Mouse (Mus musculus) CH12.LX (cell line): ENCODE data around the gene Tmc8. TPM values are rescaled to one million over a fixed set of nuclear protein-coding genes. Genes with fewer than 3 reads are reported as not detected.

ENCODE experiments used
- DNase-seq: peaks from one replicate; pipeline ENCODE4 v3.0.0-alpha.2; 2013; ENCODE audit errors: extremely low read depth
- H3K27ac ChIP-seq: 2 replicates; pipeline ENCODE4 v1.5.1; 2012; ENCODE audit warnings: low read depth, mild to moderate bottlenecking, control low read depth, moderate library complexity; ENCODE audit not compliant: insufficient read depth
- H3K27me3 ChIP-seq: replicated peaks from 2 replicates; pipeline ENCODE3; 2012; ENCODE audit warnings: inconsistent platforms
- H3K36me3 ChIP-seq, 2 experiments: replicated peaks in 1 of 2; 2 replicates each; pipeline versions ENCODE3 to v1.6.1; 2012; ENCODE audit warnings: inconsistent platforms in 1 of 2, low read length in 1 of 2, mild to moderate bottlenecking in 1 of 2, mixed read lengths in 1 of 2, moderate library complexity in 1 of 2; ENCODE audit not compliant: control insufficient read depth in 1 of 2, insufficient read depth in 1 of 2
- H3K4me1 ChIP-seq, 2 experiments: 2 replicates each; pipeline ENCODE4 v1.6.1; 2012; ENCODE audit warnings: inconsistent platforms in 1 of 2, moderate library complexity in 1 of 2; ENCODE audit not compliant: insufficient read depth in 2 of 2, control insufficient read depth in 1 of 2
- H3K4me2 ChIP-seq: 2 replicates; pipeline ENCODE4 v1.6.1; 2012; ENCODE audit warnings: low read depth, mild to moderate bottlenecking, control low read depth; ENCODE audit not compliant: poor library complexity, insufficient read depth, severe bottlenecking
- H3K4me3 ChIP-seq, 3 experiments: fragments of 150-350 bp in 1 of 3; sonication (generic) in 1 of 3; replicated peaks in 1 of 3; 2 replicates each; pipeline versions ENCODE3 to v1.5.1; 2011 to 2012; ENCODE audit warnings: low read depth in 2 of 3, low read length in 2 of 3, mild to moderate bottlenecking in 2 of 3, moderate library complexity in 2 of 3, control low read depth in 1 of 3, improper control_type of control experiment in 1 of 3, inconsistent platforms in 1 of 3, mixed read lengths in 1 of 3; ENCODE audit not compliant: poor library complexity in 1 of 3
- H3K79me2 ChIP-seq: replicated peaks from 2 replicates; pipeline ENCODE4 v1.6.1; 2012; ENCODE audit warnings: mild to moderate bottlenecking, moderate library complexity; ENCODE audit not compliant: control insufficient read depth, poor library complexity, insufficient read depth, severe bottlenecking; ENCODE audit errors: extremely low read depth
- H3K9ac ChIP-seq: 2 replicates; pipeline ENCODE4 v1.6.1; 2012; ENCODE audit warnings: low read depth, mild to moderate bottlenecking, control low read depth, moderate library complexity; ENCODE audit not compliant: insufficient read depth
- H3K9me3 ChIP-seq: replicated peaks from 2 replicates; pipeline ENCODE3; 2012; ENCODE audit warnings: low read length, inconsistent platforms, mixed read lengths
- BHLHE40 ChIP-seq: IDR thresholded peaks from 2 replicates; pipeline ENCODE4 v1.6.1; 2011; ENCODE audit warnings: mild to moderate bottlenecking, low read depth, low read length, improper control_type of control experiment
- CHD1 ChIP-seq: IDR thresholded peaks from 2 replicates; pipeline ENCODE4 v1.6.1; 2012; ENCODE audit warnings: low read depth, low read length, improper control_type of control experiment, inconsistent platforms
- CHD2 ChIP-seq: IDR thresholded peaks from 2 replicates; pipeline ENCODE4 v1.6.1; 2011; ENCODE audit warnings: low read length, improper control_type of control experiment
- CTCF ChIP-seq, 2 experiments: IDR thresholded peaks in 1 of 2; conservative IDR thresholded peaks in 1 of 2; 2 replicates each; pipeline ENCODE4 v1.5.1; 2011 to 2012; ENCODE audit warnings: low read depth in 2 of 2, low read length in 2 of 2, improper control_type of control experiment in 1 of 2, inconsistent platforms in 1 of 2, mild to moderate bottlenecking in 1 of 2, moderate library complexity in 1 of 2
- E2F4 ChIP-seq: IDR thresholded peaks from 2 replicates; pipeline ENCODE4 v1.6.1; 2011; ENCODE audit warnings: low read depth, low read length, improper control_type of control experiment; ENCODE audit not compliant: insufficient replicate concordance
- ELF1 ChIP-seq: IDR thresholded peaks from 2 replicates; pipeline ENCODE4 v1.6.1; 2014; ENCODE audit warnings: low read depth, mild to moderate bottlenecking, inconsistent platforms, low read length, improper control_type of control experiment
- EP300 ChIP-seq: IDR thresholded peaks from 2 replicates; pipeline ENCODE4 v1.6.1; 2011; ENCODE audit warnings: low read length, improper control_type of control experiment
- ETS1 ChIP-seq: conservative IDR thresholded peaks from 2 replicates; pipeline ENCODE4 v1.6.1; 2012; ENCODE audit warnings: low read depth, mild to moderate bottlenecking, inconsistent platforms, low read length, improper control_type of control experiment, moderate library complexity
- GABPA ChIP-seq: IDR thresholded peaks from 2 replicates; pipeline ENCODE4 v1.6.1; 2012; ENCODE audit warnings: low read depth, low read length, improper control_type of control experiment, inconsistent platforms; ENCODE audit not compliant: insufficient replicate concordance
- HCFC1 ChIP-seq: IDR thresholded peaks from 2 replicates; pipeline ENCODE4 v1.6.1; 2012; ENCODE audit warnings: low read depth, mild to moderate bottlenecking, inconsistent platforms, low read length, improper control_type of control experiment
- IRF4 ChIP-seq: IDR thresholded peaks from 2 replicates; pipeline ENCODE4 v1.6.1; 2014; ENCODE audit warnings: low read depth, mild to moderate bottlenecking, inconsistent platforms, low read length, improper control_type of control experiment
- JUN ChIP-seq: IDR thresholded peaks from 2 replicates; pipeline ENCODE4 v1.6.1; 2011; ENCODE audit warnings: low read depth, mild to moderate bottlenecking, low read length, improper control_type of control experiment, moderate library complexity; ENCODE audit not compliant: insufficient read depth
- JUND ChIP-seq: conservative IDR thresholded peaks from 2 replicates; pipeline ENCODE4 v1.6.1; 2011; ENCODE audit warnings: low read depth, low read length, improper control_type of control experiment
- KAT2A ChIP-seq: IDR thresholded peaks from 2 replicates; pipeline ENCODE4 v1.6.1; 2012; ENCODE audit warnings: low read length, improper control_type of control experiment, inconsistent platforms; ENCODE audit not compliant: insufficient replicate concordance
- MAFK ChIP-seq: IDR thresholded peaks from 2 replicates; pipeline ENCODE4 v1.6.1; 2011; ENCODE audit warnings: low read length, improper control_type of control experiment; ENCODE audit not compliant: insufficient replicate concordance
- MAX ChIP-seq: IDR thresholded peaks from 2 replicates; pipeline ENCODE4 v1.6.1; 2011; ENCODE audit warnings: low read length, improper control_type of control experiment
- MAZ ChIP-seq: IDR thresholded peaks from 2 replicates; pipeline ENCODE4 v1.6.1; 2012; ENCODE audit warnings: low read depth, mild to moderate bottlenecking, inconsistent platforms, low read length, improper control_type of control experiment, moderate library complexity
- MEF2A ChIP-seq: IDR thresholded peaks from 2 replicates; pipeline ENCODE4 v1.6.1; 2014; ENCODE audit warnings: low read depth, mild to moderate bottlenecking, inconsistent platforms, low read length, improper control_type of control experiment, borderline replicate concordance
- MXI1 ChIP-seq: IDR thresholded peaks from 2 replicates; pipeline ENCODE4 v1.6.1; 2011; ENCODE audit warnings: mild to moderate bottlenecking, low read depth, low read length, improper control_type of control experiment
- MYC ChIP-seq: IDR thresholded peaks from 2 replicates; pipeline ENCODE4 v1.6.1; 2011; ENCODE audit warnings: low read depth, mild to moderate bottlenecking, improper control_type of control experiment, low read length
- NELFE ChIP-seq: IDR thresholded peaks from 2 replicates; pipeline ENCODE4 v1.6.1; 2011; ENCODE audit warnings: low read depth, low read length, improper control_type of control experiment
- NRF1 ChIP-seq: IDR thresholded peaks from 2 replicates; pipeline ENCODE4 v1.6.1; 2014; ENCODE audit warnings: low read depth, mild to moderate bottlenecking, inconsistent platforms, low read length, improper control_type of control experiment, moderate library complexity
- PAX5 ChIP-seq: IDR thresholded peaks from 2 replicates; pipeline ENCODE4 v1.6.1; 2012; ENCODE audit warnings: low read length, inconsistent platforms, mixed read lengths
- POLR2A ChIP-seq: IDR thresholded peaks from 2 replicates; pipeline ENCODE4 v1.6.1; 2011; ENCODE audit warnings: low read depth, mild to moderate bottlenecking, improper control_type of control experiment, low read length
- POLR2AphosphoS2 ChIP-seq: IDR thresholded peaks from 2 replicates; pipeline ENCODE4 v1.6.1; 2011; ENCODE audit warnings: low read depth, low read length, improper control_type of control experiment
- RAD21 ChIP-seq: IDR thresholded peaks from 2 replicates; pipeline ENCODE4 v1.6.1; 2011; ENCODE audit warnings: low read depth, mild to moderate bottlenecking, low read length, improper control_type of control experiment, moderate library complexity
- RCOR1 ChIP-seq: conservative IDR thresholded peaks from 2 replicates; pipeline ENCODE4 v1.6.1; 2012; ENCODE audit warnings: low read depth, mild to moderate bottlenecking, inconsistent platforms, low read length, improper control_type of control experiment
- SIN3A ChIP-seq: IDR thresholded peaks from 2 replicates; pipeline ENCODE4 v1.6.1; 2012; ENCODE audit warnings: low read length, improper control_type of control experiment, inconsistent platforms
- SMC3 ChIP-seq: IDR thresholded peaks from 2 replicates; pipeline ENCODE4 v1.6.1; 2011; ENCODE audit warnings: low read depth, low read length, improper control_type of control experiment
- TBP ChIP-seq: conservative IDR thresholded peaks from 2 replicates; pipeline ENCODE4 v1.6.1; 2011; ENCODE audit warnings: low read depth, low read length, improper control_type of control experiment
- TCF12 ChIP-seq: IDR thresholded peaks from 2 replicates; pipeline ENCODE4 v1.6.1; 2014; ENCODE audit warnings: low read depth, mild to moderate bottlenecking, inconsistent platforms, low read length, improper control_type of control experiment
- UBTF ChIP-seq: IDR thresholded peaks from 2 replicates; pipeline ENCODE4 v1.6.1; 2012; ENCODE audit warnings: low read depth, mild to moderate bottlenecking, inconsistent platforms, low read length, improper control_type of control experiment, moderate library complexity
- USF1 ChIP-seq: IDR thresholded peaks from 2 replicates; pipeline ENCODE4 v1.6.1; 2014; ENCODE audit warnings: low read depth, mild to moderate bottlenecking, inconsistent platforms, low read length, improper control_type of control experiment
- USF2 ChIP-seq: conservative IDR thresholded peaks from 2 replicates; pipeline ENCODE4 v1.6.1; 2011; ENCODE audit warnings: low read depth, low read length, improper control_type of control experiment
- ZC3H11A ChIP-seq: IDR thresholded peaks from 2 replicates; pipeline ENCODE4 v1.6.1; 2012; ENCODE audit warnings: low read depth, mild to moderate bottlenecking, inconsistent platforms, low read length, improper control_type of control experiment
- ZKSCAN1 ChIP-seq: IDR thresholded peaks from 2 replicates; pipeline ENCODE4 v1.6.1; 2012; ENCODE audit warnings: low read depth, inconsistent platforms, low read length, improper control_type of control experiment, borderline replicate concordance
- ZMIZ1 ChIP-seq: IDR thresholded peaks from 2 replicates; pipeline ENCODE4 v1.6.1; 2012; ENCODE audit warnings: low read depth, mild to moderate bottlenecking, inconsistent platforms, low read length, improper control_type of control experiment
- ZNF384 ChIP-seq: IDR thresholded peaks from 2 replicates; pipeline ENCODE4 v1.6.1; 2012; ENCODE audit warnings: low read depth, low read length, improper control_type of control experiment, inconsistent platforms
- dilution Hi-C: fragments of 300-500 bp; cut with MboI; formaldehyde crosslinking; loops from 2 replicates; pipeline ENCODE4 v1.14.3; 2020; ENCODE audit warnings: low sequenced_read_pairs; ENCODE audit not compliant: extremely low pct_unique_long_range_greater_than_20kb, extremely low pct_ligation_motif_present
- in situ Hi-C: fragments of 300-500 bp; cut with MboI; formaldehyde crosslinking; loops from 3 replicates; pipeline ENCODE4 v1.14.3; 2019; ENCODE audit warnings: low sequenced_read_pairs, low pct_ligation_motif_present, low pct_unique_long_range_greater_than_20kb, mixed read lengths
- polyA plus RNA-seq: library from polyadenylated mRNA; unstranded; fragments of >175 nt; gene quantifications from 2 replicates; pipeline ENCODE4 v1.2.1, GENCODE M21; 2012; ENCODE audit warnings: low read depth; ENCODE audit not compliant: insufficient read length
- total RNA-seq, 2 experiments: library from RNA; depleted of rRNA; stranded (reverse); fragments of 300-350 nt in 1 of 2; fragments of >200 nt in 1 of 2; gene quantifications; 2 replicates each; pipeline ENCODE4 v1.2.3; 2012 to 2014

Tmc8 gene
- total and polyA plus RNA-seq, 3 experiments = 2.2 to 9.8 (median 6.1) TPM

DNA sequence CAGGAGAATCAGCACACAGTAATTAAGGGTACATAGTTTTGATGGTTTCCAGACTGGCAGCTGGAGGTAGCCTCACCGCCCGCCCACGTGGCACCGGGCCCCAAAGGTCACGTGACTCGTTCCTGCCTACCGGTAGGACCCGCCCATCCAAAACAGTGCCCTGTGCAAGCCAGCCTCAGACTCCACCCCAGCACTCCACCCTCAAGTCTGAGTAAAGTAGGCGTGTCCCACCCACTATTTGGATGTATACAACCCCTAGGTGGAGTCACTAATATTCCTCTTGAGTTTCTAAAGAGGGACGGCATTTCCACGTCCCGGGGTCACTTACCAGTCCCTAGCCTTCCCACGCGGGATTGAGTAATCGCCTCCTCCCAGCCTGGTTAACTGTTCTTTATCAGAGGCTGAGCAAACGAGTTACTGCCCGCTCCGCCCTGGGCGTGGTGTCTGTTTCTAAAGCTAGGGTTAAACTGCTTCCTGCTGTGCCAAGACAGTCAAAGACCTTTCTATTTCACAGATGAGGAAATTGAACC is 1.2 kb upstream of the Tmc8 start:
- Histone ChIP-seq H3K9ac (peak overlapping the region; percentile 33; the same call in 1 of the 2 replicates), H3K27ac (peak overlapping the region; percentile 50), H3K4me2 (peak overlapping the region; percentile 75), H3K27me3 (no peaks in the 10 kb centered on the region), H3K36me3 (peaks cover 21 to 49% of the 10 kb centered on the region in 2 experiments), H3K9me3 (no peaks in the 10 kb centered on the region), H3K4me3 (peak overlapping the region; percentile 68 to 94 (median 71)), H3K79me2 (no peaks in the 10 kb centered on the region), H3K4me1 (peaks cover 8 to 60% of the 10 kb centered on the region in 2 experiments; a peak in 3 of 4 replicates)
- in situ Hi-C loops (no loop called here), dilution Hi-C loops (no loop called here)
- TF ChIP-seq ELF1 (no peak; the same call in 1 of the 2 replicates), NELFE (peak; percentile 47), RAD21 (no peak; the same call in 1 of the 2 replicates), MAFK (no peak), NRF1 (peak; percentile 42; the same call in 1 of the 2 replicates), RCOR1 (no peak), KAT2A (no peak), MEF2A (no peak), MAX (peak; percentile 99), ETS1 (0 out of 2 replicates have a peak, but pooled peaks have one; percentile 4), TBP (no peak), ZNF384 (no peak), BHLHE40 (peak; percentile 96), UBTF (no peak), MXI1 (peak; percentile 100), POLR2AphosphoS2 (no peak), CHD1 (no peak), IRF4 (no peak), CTCF (conservative IDR thresholded peaks at IDR 0.05 in 1 of 2, IDR thresholded peaks at IDR 0.05 in 1 of 2; ENCODE audit: low read depth in 2 of 2, low read length in 2 of 2) (0 out of 4 replicates have a peak, but pooled peaks of 1 of the 2 experiments have one; percentile 23), ZKSCAN1 (no peak), HCFC1 (peak; percentile 35; the same call in 1 of the 2 replicates), ZC3H11A (no peak), POLR2A (peak; percentile 53), CHD2 (no peak), PAX5 (no peak), GABPA (no peak), ZMIZ1 (0 out of 2 replicates have a peak, but pooled peaks have one; percentile 26), JUND (no peak), EP300 (peak; percentile 6; the same call in 1 of the 2 replicates), JUN (no peak), SMC3 (no peak), USF2 (peak; percentile 100), MYC (peak; percentile 91), USF1 (peak; percentile 99), E2F4 (no peak), MAZ (no peak), TCF12 (peak; percentile 52; the same call in 1 of the 2 replicates), SIN3A (peak; percentile 73; the same call in 1 of the 2 replicates)
- DNase-seq = peak; percentile 99
